Mouse (Mus musculus) embryonic fibroblast, embryonic 13.5 days (primary cell): Measurements from ENCODE around the gene Spsb1. TPM values are rescaled to one million over a fixed set of nuclear protein-coding genes. Genes with fewer than 3 reads are reported as not detected.

Source experiments
- H3K27ac ChIP-seq: 2 replicates; pipeline ENCODE4 v1.5.1; 2012; ENCODE audit warnings: low read length, control low read depth, inconsistent platforms; ENCODE audit not compliant: insufficient read depth
- H3K4me1 ChIP-seq: 2 replicates; pipeline ENCODE4 v1.6.1; 2011; ENCODE audit warnings: low read length; ENCODE audit not compliant: control insufficient read depth, insufficient read depth
- H3K4me3 ChIP-seq: 2 replicates; pipeline ENCODE4 v1.5.1; 2011; ENCODE audit warnings: mild to moderate bottlenecking, control low read depth, low read length; ENCODE audit not compliant: insufficient read depth
- CTCF ChIP-seq: IDR thresholded peaks from 2 replicates; pipeline ENCODE4 v1.5.1; 2011; ENCODE audit warnings: mild to moderate bottlenecking, control low read depth, low read length, moderate library complexity, borderline replicate concordance; ENCODE audit not compliant: insufficient read depth
- POLR2A ChIP-seq: IDR thresholded peaks from 2 replicates; pipeline ENCODE4 v1.6.1; 2011; ENCODE audit warnings: low read depth, mild to moderate bottlenecking, control low read depth, low read length, moderate library complexity
- polyA plus RNA-seq: library from polyadenylated mRNA; stranded (reverse); fragments of >200 nt; gene quantifications from 2 replicates; pipeline ENCODE4 v1.2.4, GENCODE M21; 2011; ENCODE audit warnings: low read depth; ENCODE audit not compliant: missing spikeins, insufficient read length

The Spsb1 gene
- polyA plus RNA-seq, 1 experiment = 36.4 TPM

DNA sequence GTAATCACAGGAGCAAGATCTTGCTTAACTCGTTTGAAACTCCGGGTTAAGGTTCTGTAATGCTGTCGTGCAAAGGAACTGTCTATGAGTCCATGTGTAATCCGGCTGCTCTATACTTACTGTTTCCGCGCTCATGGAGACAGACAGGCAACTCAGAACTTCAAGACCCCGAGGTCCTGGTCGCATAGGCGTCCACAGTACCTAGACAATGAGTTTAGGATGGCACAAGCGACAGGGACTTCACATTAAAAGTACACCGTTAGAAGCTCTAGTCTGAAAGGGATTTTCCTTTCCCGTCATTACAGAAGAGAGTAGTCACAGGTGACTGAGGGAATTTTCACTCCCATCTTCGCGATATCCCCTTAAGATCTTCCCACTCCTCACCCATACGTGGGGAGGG, 788 bp upstream of the Spsb1 start:
- Histone ChIP-seq H3K4me1 (peaks cover 12% of the 10 kb centered on the region; the same call in 1 of the 2 replicates), H3K27ac (peak overlapping the region; percentile 85), H3K4me3 (peak overlapping the region; percentile 35)
- no peak for TF ChIP-seq CTCF
- no peak for TF ChIP-seq POLR2A

DNA sequence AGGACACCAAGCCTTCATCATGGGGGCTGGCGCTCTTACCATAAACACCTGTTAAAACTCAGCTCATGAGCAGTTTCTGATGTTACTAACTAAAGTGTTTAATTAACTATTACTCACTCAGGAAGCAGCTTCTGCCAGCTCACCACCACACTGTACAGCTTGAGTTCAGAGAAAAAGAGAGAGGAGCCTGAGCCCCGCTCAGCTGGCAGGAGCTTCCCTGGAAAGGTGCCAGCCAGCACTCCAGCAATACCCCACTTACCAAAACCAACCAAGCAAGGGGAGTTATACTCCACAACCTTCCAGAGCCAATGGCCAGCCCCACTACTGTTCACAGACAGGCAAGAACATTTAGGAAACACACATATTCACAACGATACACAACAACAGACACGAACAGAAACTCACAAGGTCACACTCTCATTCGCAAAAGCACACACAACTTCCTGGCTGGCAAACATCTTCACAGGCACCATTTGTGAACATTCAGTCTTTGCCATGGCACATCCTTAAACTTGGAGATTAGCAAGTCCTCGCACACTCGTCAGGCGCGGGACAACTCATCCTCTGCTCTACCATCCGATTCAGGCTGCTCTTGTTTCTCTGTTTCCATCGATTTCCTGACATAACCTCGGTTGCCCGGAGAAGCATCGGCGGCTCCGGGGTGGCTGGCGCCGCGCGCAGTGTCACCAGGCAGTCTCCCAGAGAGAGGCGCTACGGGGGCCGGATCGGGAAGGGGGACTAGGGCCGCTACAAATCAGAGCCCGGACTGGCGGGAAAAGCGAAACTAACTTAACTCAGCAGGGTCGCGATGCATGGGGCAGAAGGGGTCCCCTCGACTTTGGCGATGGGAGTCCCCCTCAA, 992 bp downstream of the Spsb1 start:
- peaks cover 20% of the 10 kb centered on the region; the same call in 1 of the 2 replicates for H3K4me1 ChIP-seq
- no peak for TF ChIP-seq POLR2A
- TF ChIP-seq CTCF = no peak
- H3K4me3 ChIP-seq = peak overlapping the region; percentile 82
- H3K27ac ChIP-seq = peak overlapping the region; percentile 60

DNA sequence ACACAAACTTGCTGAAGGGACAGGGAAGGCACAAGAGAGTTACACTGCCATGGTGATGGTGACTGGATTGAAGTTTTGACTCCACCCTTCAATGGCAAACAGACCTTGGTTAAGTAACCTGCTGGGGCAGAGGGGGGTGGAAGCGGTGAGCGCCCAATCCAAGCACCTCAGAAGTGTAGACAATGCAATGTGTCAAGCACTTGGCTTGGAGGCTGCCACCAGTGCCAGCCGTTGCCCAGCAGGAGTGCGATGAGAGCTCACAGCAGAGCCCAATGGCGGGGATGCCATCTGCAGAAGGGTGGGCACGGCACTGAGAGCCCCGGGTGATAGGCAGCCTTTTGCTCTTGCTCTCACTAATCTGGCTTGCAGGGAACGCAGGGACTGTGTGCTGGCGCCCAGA, 2.6 kb downstream of the Spsb1 start:
- no peak overlapping the region for H3K4me3 ChIP-seq
- H3K27ac ChIP-seq = no peak overlapping the region
- TF ChIP-seq CTCF (no peak), POLR2A (no peak)
- peaks cover 31% of the 10 kb centered on the region for H3K4me1 ChIP-seq

DNA sequence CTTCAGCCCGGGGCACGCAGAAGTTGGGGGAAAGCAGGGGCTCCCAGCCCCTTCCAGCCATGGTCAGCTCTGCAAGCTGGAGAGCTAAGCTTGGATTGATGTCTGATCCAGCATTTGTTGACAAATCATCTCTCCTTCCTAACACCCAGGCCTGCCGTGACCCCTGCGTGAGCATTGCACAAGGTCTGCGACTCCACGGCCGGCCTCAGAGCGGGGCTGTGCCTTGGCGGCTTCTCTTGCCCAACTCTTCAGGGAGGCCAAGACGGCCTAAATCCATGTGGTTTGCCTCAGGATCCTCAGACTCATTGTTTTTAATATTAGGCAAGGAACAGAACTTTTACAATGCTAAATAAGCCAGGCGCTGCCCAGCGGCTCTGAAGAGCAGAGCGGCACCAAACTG, 3.6 kb downstream of the Spsb1 start:
- Histone ChIP-seq H3K4me1 (peaks cover 35% of the 10 kb centered on the region), H3K4me3 (no peak overlapping the region), H3K27ac (no peak overlapping the region)
- TF ChIP-seq POLR2A (no peak), CTCF (no peak)

DNA sequence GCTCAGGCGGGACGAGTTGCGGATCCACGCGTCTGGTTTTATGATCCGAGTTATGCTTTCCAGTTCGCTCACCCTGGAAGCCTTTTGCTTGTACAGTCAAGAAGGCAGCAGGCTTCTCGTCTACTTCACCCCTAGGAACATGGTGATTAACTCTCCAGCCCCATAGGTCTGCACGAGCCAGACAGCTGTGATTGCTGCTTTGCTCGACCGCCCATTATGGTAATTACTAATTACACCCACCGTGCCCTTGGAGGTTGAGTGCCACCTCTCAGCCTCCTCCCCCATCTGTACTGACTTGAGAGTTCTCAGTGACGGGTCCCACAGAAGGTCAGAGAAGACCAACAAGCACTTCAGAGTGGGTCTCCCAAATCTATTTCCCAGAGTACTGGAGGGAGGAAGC, 5.2 kb downstream of the Spsb1 start:
- Histone ChIP-seq H3K4me3 (no peak overlapping the region), H3K27ac (no peak overlapping the region), H3K4me1 (peaks cover 36% of the 10 kb centered on the region)
- TF ChIP-seq CTCF (no peak), POLR2A (no peak)

DNA sequence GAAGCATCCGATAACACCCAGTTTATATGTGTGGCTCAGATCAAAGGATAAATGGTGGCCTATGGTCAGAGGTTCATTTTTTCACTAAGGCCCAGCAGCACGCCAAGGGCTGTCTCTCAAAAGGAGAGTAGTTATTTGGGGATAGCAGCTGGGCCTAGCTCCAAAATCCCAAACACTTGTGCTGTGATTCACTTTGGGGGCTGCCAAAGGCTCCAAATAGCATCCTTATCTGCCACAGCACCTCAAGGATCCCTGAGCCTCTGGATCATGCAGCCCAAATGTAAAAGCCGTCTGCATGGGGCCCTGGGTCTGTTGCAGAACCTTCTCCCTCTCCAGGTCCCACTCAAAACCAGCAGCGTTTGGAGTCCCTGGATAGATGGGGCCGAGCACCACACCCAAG, 6.7 kb downstream of the Spsb1 start:
- H3K27ac ChIP-seq = no peak overlapping the region
- H3K4me3 ChIP-seq = no peak overlapping the region
- TF ChIP-seq POLR2A (no peak), CTCF (no peak)
- peaks cover 40% of the 10 kb centered on the region for H3K4me1 ChIP-seq

DNA sequence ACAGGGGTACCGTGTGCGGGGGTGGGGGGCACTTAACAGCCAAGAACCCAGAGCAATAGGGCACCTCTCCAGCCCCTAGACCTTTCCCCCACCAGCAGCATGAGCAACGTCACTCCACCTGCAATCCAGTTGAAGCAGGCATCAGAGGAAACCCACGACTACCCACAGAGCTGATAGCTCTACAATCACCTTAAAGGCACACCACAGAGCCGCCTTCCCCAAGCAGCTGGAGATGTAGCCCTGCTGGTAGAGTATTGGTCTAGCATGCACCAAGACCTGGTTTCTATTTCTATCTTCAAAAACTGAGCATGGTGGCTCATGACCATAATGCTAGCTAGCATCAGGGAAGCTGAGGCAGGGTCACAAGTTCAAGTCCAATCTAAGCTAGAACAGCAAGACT, 7.4 kb downstream of the Spsb1 start:
- no peak overlapping the region for H3K27ac ChIP-seq
- H3K4me1 ChIP-seq = peaks cover 38% of the 10 kb centered on the region
- H3K4me3 ChIP-seq = no peak overlapping the region
- TF ChIP-seq POLR2A (no peak), CTCF (no peak)

DNA sequence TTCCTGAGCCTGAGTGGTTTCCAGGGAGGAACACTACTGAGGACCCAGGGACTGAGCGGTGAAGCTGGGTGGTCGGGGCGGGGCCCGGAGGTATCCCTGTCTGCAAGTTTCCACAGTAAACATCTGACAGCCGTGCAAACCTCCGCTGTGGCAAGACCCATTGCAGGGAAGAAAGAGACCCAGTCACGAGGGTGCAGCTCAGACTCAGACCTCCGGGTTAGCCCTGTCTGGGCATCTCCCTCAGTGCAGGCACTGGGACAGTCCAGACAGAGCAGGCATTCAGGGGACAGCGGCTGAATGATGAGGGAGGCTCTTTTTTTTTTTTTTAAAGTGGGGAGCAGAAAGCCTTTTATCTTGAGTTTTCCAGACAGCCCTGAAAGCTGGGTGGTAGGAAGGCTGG, 9.6 kb downstream of the Spsb1 start:
- no peak for TF ChIP-seq CTCF
- Histone ChIP-seq H3K27ac (no peak overlapping the region), H3K4me1 (peaks cover 45% of the 10 kb centered on the region), H3K4me3 (peak overlapping the region; percentile 34)

DNA sequence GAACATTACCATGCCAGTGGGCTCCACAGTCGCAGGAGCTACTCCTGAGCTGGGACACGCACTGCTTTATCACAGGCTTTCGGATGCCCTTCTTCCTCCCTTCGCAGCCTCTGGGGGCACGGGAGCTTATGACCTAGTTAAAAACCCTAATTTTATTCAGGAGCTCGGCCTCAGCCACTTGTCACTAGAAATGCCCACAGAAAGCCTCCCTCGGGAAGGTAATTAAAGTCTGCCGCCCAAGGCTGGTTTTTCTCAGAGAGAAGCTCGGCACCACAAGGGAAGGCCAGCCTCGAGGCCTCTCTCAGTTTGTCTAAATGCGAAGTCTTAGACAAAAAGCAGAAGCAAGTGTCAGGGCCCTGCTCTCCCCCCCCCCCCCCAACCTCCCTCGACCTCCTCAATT, 10.6 kb downstream of the Spsb1 start:
- Histone ChIP-seq H3K27ac (peak overlapping the region; percentile 54; the same call in 1 of the 2 replicates), H3K4me3 (no peak overlapping the region), H3K4me1 (peaks cover 45% of the 10 kb centered on the region)
- TF ChIP-seq POLR2A = no peak
- TF ChIP-seq CTCF = no peak

DNA sequence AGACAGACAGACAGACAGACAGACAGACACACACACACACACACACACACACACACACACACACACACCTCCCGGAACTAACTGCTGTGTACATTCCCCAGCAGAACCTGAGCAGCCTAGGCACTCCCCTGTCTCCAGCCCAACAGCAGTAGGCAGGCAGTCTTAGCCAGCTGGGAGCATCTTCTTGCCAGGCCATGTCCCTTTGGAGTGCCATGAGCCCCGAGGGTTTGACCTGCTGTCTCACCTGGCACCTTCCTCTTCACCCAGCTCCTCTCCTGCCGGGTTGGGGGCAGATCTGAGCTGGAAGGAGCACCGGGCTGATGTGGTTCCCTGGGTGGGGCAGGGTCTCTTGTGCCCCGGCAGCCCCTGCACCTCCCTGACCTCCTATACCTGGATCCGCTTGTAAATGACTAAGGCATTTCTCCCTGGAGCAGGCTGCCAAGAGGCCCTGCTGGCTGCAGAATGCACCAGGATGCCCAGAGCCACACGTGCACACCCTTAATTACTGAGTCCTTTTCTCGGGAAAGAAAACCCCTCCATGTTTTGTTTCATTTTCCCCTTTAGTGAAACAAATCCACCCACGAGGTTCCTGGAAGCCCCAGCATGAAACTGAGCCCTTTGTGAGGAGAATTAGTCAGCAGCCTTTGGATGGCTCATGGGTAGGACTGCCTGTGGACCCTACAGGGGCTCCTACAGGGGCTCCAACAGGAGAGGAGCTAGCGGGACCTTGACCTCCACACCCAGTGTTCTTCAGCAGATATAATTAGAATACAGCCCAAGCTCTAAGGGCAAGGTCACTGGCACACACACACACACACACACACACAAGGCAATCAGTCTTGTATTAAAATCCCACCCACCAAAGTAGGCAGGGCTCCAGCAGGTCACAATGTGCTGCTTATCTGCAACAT, 11.8 kb downstream of the Spsb1 start:
- Histone ChIP-seq H3K4me3 (no peak overlapping the region), H3K27ac (peak overlapping the region; percentile 54), H3K4me1 (peaks cover 42% of the 10 kb centered on the region)
- TF ChIP-seq CTCF (no peak), POLR2A (no peak)
